Mouse (Mus musculus) kidney, adult 2 months (tissue): Measurements from ENCODE around the gene Nkain2. TPM values are rescaled to one million over a fixed set of nuclear protein-coding genes. Genes with fewer than 3 reads are reported as not detected.

ENCODE experiments used
- DNase-seq: peaks from one replicate; pipeline ENCODE4 v3.0.0; 2021
- H3K27ac ChIP-seq: fragments of 200-500 bp; 2 replicates; pipeline ENCODE4 v1.5.1; 2012; ENCODE audit warnings: low read depth, low read length, control low read depth, inconsistent platforms; ENCODE audit not compliant: insufficient read depth
- H3K27me3 ChIP-seq: fragments of 200-500 bp; replicated peaks from 2 replicates; pipeline ENCODE4 v1.6.1; 2012; ENCODE audit warnings: mild to moderate bottlenecking, moderate library complexity, low read length, inconsistent platforms; ENCODE audit not compliant: control insufficient read depth, insufficient read depth
- H3K36me3 ChIP-seq: fragments of 200-500 bp; 2 replicates; pipeline ENCODE4 v1.6.1; 2012; ENCODE audit warnings: mild to moderate bottlenecking, moderate library complexity, low read length, inconsistent platforms; ENCODE audit not compliant: control insufficient read depth, insufficient read depth
- H3K4me1 ChIP-seq: fragments of 200-500 bp; 2 replicates; pipeline ENCODE4 v1.6.1; 2011; ENCODE audit warnings: low read length; ENCODE audit not compliant: control insufficient read depth, insufficient read depth
- H3K4me3 ChIP-seq: fragments of 200-500 bp; 2 replicates; pipeline ENCODE4 v1.5.1; 2011; ENCODE audit warnings: mild to moderate bottlenecking, low read depth, low read length, control low read depth; ENCODE audit not compliant: insufficient read depth
- CTCF ChIP-seq: fragments of 200-500 bp; conservative IDR thresholded peaks from 2 replicates; pipeline ENCODE4 v1.5.1; 2011; ENCODE audit warnings: low read depth, mild to moderate bottlenecking, control low read depth, low read length, moderate library complexity, mixed read lengths; ENCODE audit not compliant: insufficient read depth, insufficient read length
- POLR2A ChIP-seq: fragments of 200-500 bp; IDR thresholded peaks from one replicate; pipeline ENCODE4 v1.6.1; 2011; ENCODE audit warnings: low read depth, low read length, control low read depth
- WGBS: fragments of 180-500 bp; shearing (Covaris S2); methylation state at CpG from one replicate; pipeline ENCODE4 v1.1.7; 2018; 5-methylcytosine and 5-hydroxymethylcytosine counted together
- polyA plus RNA-seq: library from polyadenylated mRNA; depleted of rRNA; stranded (reverse); fragments of >200 nt; gene quantifications from 2 replicates; pipeline ENCODE4 v1.2.3, GENCODE M21; 2012

The Nkain2 gene
- polyA plus RNA-seq, 1 experiment = 0.08 TPM

DNA sequence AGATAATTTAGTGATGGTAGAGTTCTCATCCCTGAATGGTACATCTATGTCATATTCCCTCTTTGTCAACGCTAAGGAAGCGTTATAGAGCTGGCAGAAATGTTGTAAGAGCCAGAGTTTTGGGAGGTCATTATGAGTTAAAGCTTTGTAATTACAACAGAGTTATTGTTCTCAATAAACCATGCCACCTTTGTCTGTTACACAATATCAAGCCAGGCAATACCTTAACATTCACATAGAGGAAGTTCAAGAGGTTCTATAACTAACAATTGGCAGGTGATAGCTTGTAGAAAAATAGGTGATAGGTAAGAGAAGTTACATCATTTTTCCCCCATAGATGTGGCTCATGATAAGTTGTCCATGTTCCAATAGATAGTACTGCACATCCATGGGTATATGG, 832.0 kb downstream of the Nkain2 start:
- 79% methylated on average over 2 of the region's 2 CpGs for WGBS
- DNase-seq = no peak
- TF ChIP-seq CTCF = no peak
- TF ChIP-seq POLR2A = no peak
- Histone ChIP-seq H3K36me3 (no peaks in the 10 kb centered on the region), H3K4me1 (no peaks in the 10 kb centered on the region), H3K4me3 (no peak overlapping the region), H3K27ac (no peak overlapping the region), H3K27me3 (no peaks in the 10 kb centered on the region)

GRCm38 (mm10) chr10:32052546-32053295, 837.5 kb downstream of the Nkain2 start:
- Histone ChIP-seq H3K36me3 (no peaks in the 10 kb centered on the region), H3K4me1 (no peaks in the 10 kb centered on the region), H3K27ac (no peak overlapping the region), H3K27me3 (no peaks in the 10 kb centered on the region), H3K4me3 (no peak overlapping the region)
- 69% methylated on average over 5 of the region's 5 CpGs for WGBS
- DNase-seq = no peak
- TF ChIP-seq CTCF = no peak
- no peak for TF ChIP-seq POLR2A

DNA sequence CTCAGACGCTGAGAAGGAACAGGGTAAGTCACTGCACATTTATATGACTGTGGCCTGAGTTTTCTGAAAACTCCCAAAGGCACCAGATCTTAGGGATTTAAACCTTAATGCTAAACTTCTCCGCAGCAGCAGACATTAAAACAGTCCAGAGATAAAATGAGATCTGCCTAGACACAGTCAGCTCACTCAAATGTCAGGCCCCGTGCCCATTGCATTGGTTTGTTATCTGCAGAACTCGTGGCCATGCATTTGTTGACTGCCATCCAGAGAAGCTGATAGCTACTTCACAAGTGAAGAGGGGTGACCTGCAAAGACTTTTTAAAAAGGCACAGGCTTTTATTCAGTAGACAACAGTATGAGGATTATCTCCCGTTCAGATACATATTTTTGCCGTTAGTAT, 838.2 kb downstream of the Nkain2 start:
- H3K27me3 ChIP-seq = no peaks in the 10 kb centered on the region
- no peak overlapping the region for H3K4me3 ChIP-seq
- no peaks in the 10 kb centered on the region for H3K36me3 ChIP-seq
- H3K4me1 ChIP-seq = no peaks in the 10 kb centered on the region
- TF ChIP-seq CTCF (no peak), POLR2A (no peak)
- H3K27ac ChIP-seq = no peak overlapping the region
- WGBS = 88% methylated on average over 6 of the region's 6 CpGs
- no peak for DNase-seq

GRCm38 (mm10) chr10:32029996-32030395, 860.3 kb downstream of the Nkain2 start:
- H3K36me3 ChIP-seq = no peaks in the 10 kb centered on the region
- H3K27ac ChIP-seq = no peak overlapping the region
- H3K4me1 ChIP-seq = no peaks in the 10 kb centered on the region
- TF ChIP-seq CTCF = no peak
- no peak for TF ChIP-seq POLR2A
- 29% methylated on average over 1 of the region's 1 CpGs for WGBS
- no peak overlapping the region for H3K4me3 ChIP-seq
- no peaks in the 10 kb centered on the region for H3K27me3 ChIP-seq
- no peak for DNase-seq

DNA sequence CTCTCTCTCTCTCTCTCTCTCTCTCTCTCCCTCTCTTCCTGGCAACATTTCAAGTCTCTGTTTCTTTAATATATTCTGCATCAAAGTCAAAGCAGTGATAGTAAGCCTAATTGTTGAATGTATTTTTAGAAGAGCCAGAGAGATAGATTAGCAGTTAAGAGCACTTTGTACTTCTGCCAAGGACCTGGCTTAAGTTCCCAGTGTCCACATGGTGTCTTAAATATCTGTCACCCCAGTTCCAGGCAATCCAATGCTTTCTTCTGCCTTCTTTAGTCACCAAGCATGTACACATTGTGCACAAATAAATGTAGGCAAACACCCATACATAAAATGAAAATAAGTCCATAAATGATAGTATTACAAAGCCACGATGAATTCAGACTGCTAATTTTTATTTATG, 871.9 kb downstream of the Nkain2 start:
- no peak for DNase-seq
- Histone ChIP-seq H3K4me1 (no peaks in the 10 kb centered on the region), H3K27ac (no peak overlapping the region), H3K36me3 (no peaks in the 10 kb centered on the region), H3K27me3 (no peaks in the 10 kb centered on the region), H3K4me3 (no peak overlapping the region)
- no peak for TF ChIP-seq POLR2A
- TF ChIP-seq CTCF = no peak
- 67% methylated on average over 1 of the region's 1 CpGs for WGBS

- TF ChIP-seq POLR2A = no peak
- no peak for TF ChIP-seq CTCF
- H3K36me3 ChIP-seq = no peaks in the 10 kb centered on the region
- DNase-seq = no peak
- no peaks in the 10 kb centered on the region for H3K4me1 ChIP-seq
- no peaks in the 10 kb centered on the region for H3K27me3 ChIP-seq
- H3K4me3 ChIP-seq = no peak overlapping the region
- H3K27ac ChIP-seq = no peak overlapping the region
- WGBS = 65% methylated on average over 1 of the region's 1 CpGs
Observed at GRCm38 (mm10) chr10:32001216-32001753, 889.0 kb downstream of the Nkain2 start.

DNA sequence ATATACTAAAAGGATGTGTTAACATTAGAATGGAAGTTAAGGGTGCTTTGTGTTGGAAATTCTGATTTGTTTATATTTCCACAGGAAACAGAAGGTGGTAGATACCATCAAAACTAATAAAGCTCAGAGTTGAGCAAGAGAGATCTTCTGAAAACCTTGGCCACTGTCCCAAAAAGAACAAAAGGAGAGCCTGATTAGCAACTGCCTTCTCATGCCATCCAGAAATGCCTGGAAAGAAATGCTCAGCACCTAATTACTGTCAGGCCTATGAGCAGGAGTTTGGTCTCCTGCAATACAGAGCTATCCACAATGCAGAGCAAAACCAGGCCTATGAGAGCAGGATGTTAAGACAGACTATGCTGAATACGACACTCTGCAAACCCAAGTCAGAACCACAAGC, 897.1 kb downstream of the Nkain2 start:
- WGBS = 68% methylated on average over 1 of the region's 1 CpGs
- DNase-seq = no peak

More for the DNA sequence above, 897.1 kb downstream of the Nkain2 start:
- TF ChIP-seq CTCF = no peak
- no peak for TF ChIP-seq POLR2A
- Histone ChIP-seq H3K27me3 (no peaks in the 10 kb centered on the region), H3K4me1 (no peaks in the 10 kb centered on the region), H3K36me3 (no peaks in the 10 kb centered on the region), H3K4me3 (no peak overlapping the region), H3K27ac (no peak overlapping the region)
